Mouse (Mus musculus): Measurements from ENCODE around the gene Pappa. TPM values are rescaled to one million over a fixed set of nuclear protein-coding genes. Genes with fewer than 3 reads are reported as not detected.

Pappa gene
- total and polyA plus RNA-seq, 3 experiments: not detected

DNA sequence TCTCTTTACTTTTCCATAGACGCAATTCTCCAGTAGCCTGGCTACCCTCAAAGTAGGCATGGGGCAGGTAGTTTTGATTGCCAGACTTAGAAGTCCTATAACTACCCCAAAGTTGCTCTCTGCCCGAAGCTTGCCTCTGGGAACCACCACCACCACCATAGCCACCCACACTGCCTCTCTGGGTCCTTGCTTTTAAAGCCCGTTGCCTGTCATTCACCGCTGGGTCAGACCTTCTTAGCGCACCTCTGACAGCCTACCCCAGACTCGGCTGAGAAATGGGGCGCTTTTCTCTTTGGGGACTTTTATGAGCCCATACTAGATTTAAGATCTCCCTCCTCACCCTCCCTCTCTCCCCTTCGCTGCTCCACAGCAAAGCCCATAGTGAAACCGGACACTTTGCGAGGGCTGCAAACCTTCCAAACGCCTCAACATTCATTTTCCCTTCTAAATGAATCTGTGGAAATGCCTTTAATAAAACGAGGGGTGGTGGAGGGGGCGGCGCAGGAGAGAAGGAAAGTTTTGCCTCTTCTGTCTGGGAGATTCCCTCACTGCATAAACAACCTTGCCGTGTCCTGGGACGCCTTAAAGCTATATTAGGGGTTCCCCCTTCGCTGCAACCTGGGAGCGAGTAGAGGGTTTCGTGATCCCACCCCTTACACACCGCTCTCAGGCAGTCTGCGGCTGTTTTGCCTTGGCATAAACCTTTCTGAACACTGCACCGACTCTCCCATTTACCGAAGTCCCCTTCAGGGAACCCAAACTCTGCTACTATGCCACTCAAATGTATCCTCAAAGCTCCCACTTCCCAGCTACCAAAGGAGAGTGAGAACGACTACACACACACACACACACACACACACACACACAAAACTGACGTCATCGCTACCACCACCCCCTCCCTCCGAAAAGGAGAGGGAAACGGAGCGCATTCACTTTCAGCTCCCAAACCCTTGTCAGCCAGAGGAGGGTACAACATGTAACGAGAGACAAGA is 1.7 kb downstream of the Pappa start:
- no peak for DNase-seq (ENCODE audit: low read depth, low spot score)
- no peaks in the 10 kb centered on the region for H3K4me1 ChIP-seq (ENCODE audit: control insufficient read depth in 1 of 2, insufficient read depth in 2 of 2, low read length in 2 of 2)
- no peak overlapping the region for H3K9ac ChIP-seq (ENCODE audit: control insufficient read depth, low read depth, low read length, poor library complexity, severe bottlenecking)
- TF ChIP-seq MEF2A (IDR thresholded peaks at IDR 0.05; ENCODE audit: extremely low read depth, insufficient replicate concordance, low read depth, low read length, poor library complexity, severe bottlenecking): no peak
- TF ChIP-seq ETS1 (IDR thresholded peaks at IDR 0.05; ENCODE audit: low read depth, low read length): no peak
- TF ChIP-seq HCFC1 (IDR thresholded peaks at IDR 0.05; ENCODE audit: low read depth, low read length): no peak
- no peaks in the 10 kb centered on the region for H3K36me3 ChIP-seq (ENCODE audit: control insufficient read depth in 1 of 2, insufficient read depth in 2 of 2, low read length in 2 of 2)
- H3K27me3 ChIP-seq (ENCODE audit: control insufficient read depth in 1 of 2, insufficient read depth in 2 of 2, low read length in 2 of 2): no peaks in the 10 kb centered on the region; a peak in 1 of 4 replicates
- no peaks in the 10 kb centered on the region for H3K79me2 ChIP-seq (ENCODE audit: control insufficient read depth, insufficient read depth, low read length, poor library complexity)
- H3K9me3 ChIP-seq (replicated peaks; ENCODE audit: insufficient read depth, low read length): no peaks in the 10 kb centered on the region
- no peak overlapping the region for H3K27ac ChIP-seq (ENCODE audit: control insufficient read depth, low read depth, low read length)
- H3K4me3 ChIP-seq (ENCODE audit: control insufficient read depth in 1 of 2, insufficient read depth in 1 of 2, low read depth in 2 of 2, low read length in 2 of 2): no peak overlapping the region

- Histone ChIP-seq H3K27ac (ENCODE audit: control insufficient read depth, low read depth, low read length) (no peak overlapping the region), H3K4me3 (ENCODE audit: control insufficient read depth in 1 of 2, insufficient read depth in 1 of 2, low read depth in 2 of 2, low read length in 2 of 2) (no peak overlapping the region), H3K27me3 (ENCODE audit: control insufficient read depth in 1 of 2, insufficient read depth in 2 of 2, low read length in 2 of 2) (no peaks in the 10 kb centered on the region; a peak in 1 of 4 replicates), H3K79me2 (ENCODE audit: control insufficient read depth, insufficient read depth, low read length, poor library complexity) (no peaks in the 10 kb centered on the region), H3K36me3 (ENCODE audit: control insufficient read depth in 1 of 2, insufficient read depth in 2 of 2, low read length in 2 of 2) (no peaks in the 10 kb centered on the region), H3K4me1 (ENCODE audit: control insufficient read depth in 1 of 2, insufficient read depth in 2 of 2, low read length in 2 of 2) (no peaks in the 10 kb centered on the region), H3K9ac (ENCODE audit: control insufficient read depth, low read depth, low read length, poor library complexity, severe bottlenecking) (no peak overlapping the region), H3K9me3 (replicated peaks; ENCODE audit: insufficient read depth, low read length) (no peaks in the 10 kb centered on the region)
- no peak for DNase-seq (ENCODE audit: low read depth, low spot score)
- TF ChIP-seq KAT2A (conservative IDR thresholded peaks at IDR 0.05; ENCODE audit: low read depth, low read length): no peak
- TF ChIP-seq MYC (IDR thresholded peaks at IDR 0.05; ENCODE audit: low read depth, low read length): no peak
- TF ChIP-seq MAX (IDR thresholded peaks at IDR 0.05; ENCODE audit: low read length): no peak
- TF ChIP-seq SMC3 (IDR thresholded peaks at IDR 0.05; ENCODE audit: low read depth, low read length): no peak
- no peak for TF ChIP-seq CTCF (IDR thresholded peaks at IDR 0.05 in 2 of 3, conservative IDR thresholded peaks at IDR 0.05 in 1 of 3; ENCODE audit: control insufficient read depth in 1 of 3, insufficient read depth in 1 of 3, low read depth in 2 of 3, low read length in 3 of 3, poor library complexity in 1 of 3, severe bottlenecking in 1 of 3)
- no peak for TF ChIP-seq JUND (IDR thresholded peaks at IDR 0.05; ENCODE audit: low read depth, low read length)
- no peak for TF ChIP-seq GABPA (IDR thresholded peaks at IDR 0.05; ENCODE audit: low read depth, low read length)
- TF ChIP-seq TAL1 (IDR thresholded peaks at IDR 0.05; ENCODE audit: low read length): no peak
- no peak for TF ChIP-seq POLR2AphosphoS5 (IDR thresholded peaks at IDR 0.05; ENCODE audit: borderline replicate concordance, low read depth, low read length)
- TF ChIP-seq USF2 (IDR thresholded peaks at IDR 0.05; ENCODE audit: borderline replicate concordance in 1 of 2, insufficient read depth in 1 of 2, low read depth in 1 of 2, low read length in 2 of 2): no peak
- TF ChIP-seq ZKSCAN1 (IDR thresholded peaks at IDR 0.05; ENCODE audit: low read depth, low read length): no peak
- TF ChIP-seq MXI1 (IDR thresholded peaks at IDR 0.05; ENCODE audit: low read depth, low read length): no peak
- TF ChIP-seq CHD1 (IDR thresholded peaks at IDR 0.05; ENCODE audit: low read depth, low read length): no peak
- TF ChIP-seq ELF1 (IDR thresholded peaks at IDR 0.05; ENCODE audit: low read depth, low read length): no peak
- no peak for TF ChIP-seq MYB (IDR thresholded peaks at IDR 0.05; ENCODE audit: low read depth, low read length)
- TF ChIP-seq ZMIZ1 (IDR thresholded peaks at IDR 0.05; ENCODE audit: low read depth, low read length): no peak
- TF ChIP-seq NRF1 (IDR thresholded peaks at IDR 0.05; ENCODE audit: insufficient read depth, low read depth, low read length, poor library complexity, severe bottlenecking): no peak
- no peak for TF ChIP-seq RAD21 (IDR thresholded peaks at IDR 0.05; ENCODE audit: low read depth, low read length)
- no peak for TF ChIP-seq TCF12 (IDR thresholded peaks at IDR 0.05; ENCODE audit: low read depth, low read length)
Measured at GRCm38 (mm10) chr4:65126451-65127290, 2.7 kb downstream of the Pappa start.
